Mouse (Mus musculus): Measurements from ENCODE around the gene Ascc1.
"Not testable (repeated sequence)": the region's sequence is repeated elsewhere in the genome, so short reads cannot be mapped to it uniquely, and the experiment has no call there.

The Ascc1 gene

GRCm38 (mm10) chr10:60115345-60116185 lies 113.0 kb downstream of the Ascc1 start:
- peak; percentile 55 for DNase-seq (ENCODE audit: low read depth)

GRCm38 (mm10) chr10:60116997-60117396 lies 114.4 kb downstream of the Ascc1 start:
- no peak for DNase-seq (ENCODE audit: low read depth)

GRCm38 (mm10) chr10:60118464-60118863 lies 115.9 kb downstream of the Ascc1 start:
- DNase-seq (ENCODE audit: low read depth), result no peak

GRCm38 (mm10) chr10:60120630-60121029 lies 118.0 kb downstream of the Ascc1 start:
- no peak for DNase-seq (ENCODE audit: low read depth)

- DNase-seq (ENCODE audit: low read depth), result peak; percentile 46
Observed at GRCm38 (mm10) chr10:60124078-60124477, 121.5 kb downstream of the Ascc1 start.

GRCm38 (mm10) chr10:60125529-60126327 lies 123.1 kb downstream of the Ascc1 start:
- DNase-seq (ENCODE audit: low read depth), result peak; percentile 53

- no peak for DNase-seq (ENCODE audit: low read depth)
Observed at GRCm38 (mm10) chr10:60128287-60128686, 125.7 kb downstream of the Ascc1 start.

GRCm38 (mm10) chr10:60130504-60130903 lies 127.9 kb downstream of the Ascc1 start:
- no peak for DNase-seq (ENCODE audit: low read depth)

- DNase-seq (ENCODE audit: low read depth), result no peak
Observed at GRCm38 (mm10) chr10:60133501-60133900, 130.9 kb downstream of the Ascc1 start.

- no peak for DNase-seq (ENCODE audit: low read depth)
Observed at GRCm38 (mm10) chr10:60134201-60134600, 131.6 kb downstream of the Ascc1 start.

GRCm38 (mm10) chr10:60136010-60136409 lies 133.4 kb downstream of the Ascc1 start:
- not testable (repeated sequence) for DNase-seq (ENCODE audit: low read depth)

- no peak for DNase-seq (ENCODE audit: low read depth)
Observed at GRCm38 (mm10) chr10:60136935-60137334, 134.3 kb downstream of the Ascc1 start.

- DNase-seq (ENCODE audit: low read depth), result peak; percentile 53
Observed at GRCm38 (mm10) chr10:60138680-60139079, 136.1 kb downstream of the Ascc1 start.

GRCm38 (mm10) chr10:60140751-60141150 lies 138.1 kb downstream of the Ascc1 start:
- no peak for DNase-seq (ENCODE audit: low read depth)

- no peak for DNase-seq (ENCODE audit: low read depth)
Observed at GRCm38 (mm10) chr10:60141656-60142160, 139.1 kb downstream of the Ascc1 start.

- not testable (repeated sequence) for DNase-seq (ENCODE audit: low read depth)
Observed at GRCm38 (mm10) chr10:60147510-60148047, 145.0 kb downstream of the Ascc1 start.

- DNase-seq (ENCODE audit: low read depth), result peak; percentile 92
Observed at GRCm38 (mm10) chr10:60148087-60148486, 145.5 kb downstream of the Ascc1 start.
